In genomic region chr6:87838551-87839197, GRCm38 (mm10) we compare ENCODE assay signal across 8 mouse cellular contexts. TPM values are rescaled to one million over a fixed set of nuclear protein-coding genes. Genes with fewer than 3 reads are reported as not detected.
DNase-seq lines count a peak whose midpoint lies in the region; ATAC-seq lines count a peak whose summit lies in the region.

Gene Isy1, minus strand, starts transcription at chr6:87838798.

- no peaks in the 10 kb centered on the region for H3K9me3 ChIP-seq in heart, embryonic 13.5 days
- H3K9me3 ChIP-seq in liver, embryonic 12.5 days (replicated peaks): no peaks in the 10 kb centered on the region
- no peaks in the 10 kb centered on the region for H3K9me3 ChIP-seq in stomach, embryonic 15.5 days

- H3K4me1 ChIP-seq in brown adipose tissue, adult 24 weeks (ENCODE audit: control insufficient read depth, insufficient read depth, insufficient read length, low read length): no peaks in the 10 kb centered on the region; the same call in 1 of the 2 replicates
- H3K4me1 ChIP-seq in heart, embryonic 13.5 days: peaks cover 18% of the 10 kb centered on the region
- H3K4me1 ChIP-seq in liver, embryonic 12.5 days: peaks cover 36% of the 10 kb centered on the region
- H3K4me1 ChIP-seq in stomach, embryonic 15.5 days: 0 out of 2 replicates have a peak, but pooled peaks cover 6% of the 10 kb centered on the region

- peak; percentile 99 for DNase-seq in CD4-positive, CD25-positive, alpha-beta regulatory T cell, adult 2 months (ENCODE audit: low read depth, low spot score)
- peak; percentile 83 for DNase-seq in fat pad, adult 2 months (ENCODE audit: extremely low read depth, low read depth, low spot score)
- DNase-seq in kidney, postnatal 10 days: peak; percentile 97
- DNase-seq in natural killer cell, adult 2 months (ENCODE audit: low spot score in 2 of 2): peak; percentile 98 to 99

- peak; percentile 84 for ATAC-seq in heart, embryonic 13.5 days (ENCODE audit: extremely low read depth, insufficient number of reproducible peaks, low FRiP score, low TSS enrichment)
- ATAC-seq in liver, embryonic 12.5 days: peak; percentile 95
- ATAC-seq in stomach, embryonic 15.5 days (ENCODE audit: insufficient read depth, low FRiP score, low read depth): peak; percentile 98

- WGBS in heart, embryonic 13.5 days: under 1% methylated on average over 46 of the region's 46 CpGs
- WGBS in liver, embryonic 12.5 days (ENCODE audit: insufficient replicate concordance): under 1% methylated on average over 46 of the region's 46 CpGs
- under 1% methylated on average over 46 of the region's 46 CpGs for WGBS in stomach, embryonic 15.5 days

- H3K9ac ChIP-seq in heart, embryonic 13.5 days: peak within 1 kb of the TSS; percentile 94
- peak within 1 kb of the TSS; percentile 88 for H3K9ac ChIP-seq in liver, embryonic 12.5 days
- peak within 1 kb of the TSS; percentile 63 for H3K9ac ChIP-seq in stomach, embryonic 15.5 days

- H3K27ac ChIP-seq in brown adipose tissue, adult 24 weeks (replicated peaks; ENCODE audit: low read depth, low read length): peak within 1 kb of the TSS; percentile 96
- H3K27ac ChIP-seq in heart, embryonic 13.5 days (replicated peaks): peak within 1 kb of the TSS; percentile 97
- H3K27ac ChIP-seq in liver, embryonic 12.5 days: peak within 1 kb of the TSS; percentile 97
- H3K27ac ChIP-seq in stomach, embryonic 15.5 days: peak within 1 kb of the TSS; percentile 95

- H3K4me2 ChIP-seq in heart, embryonic 13.5 days: peak within 1 kb of the TSS; percentile 87
- peak within 1 kb of the TSS; percentile 81 for H3K4me2 ChIP-seq in liver, embryonic 12.5 days
- peak within 1 kb of the TSS; percentile 74 for H3K4me2 ChIP-seq in stomach, embryonic 15.5 days

- H3K4me3 ChIP-seq in brown adipose tissue, adult 24 weeks (ENCODE audit: insufficient read depth, low read depth, low read length): peak within 1 kb of the TSS; percentile 76
- peak within 1 kb of the TSS; percentile 87 for H3K4me3 ChIP-seq in heart, embryonic 13.5 days
- peak within 1 kb of the TSS; percentile 73 for H3K4me3 ChIP-seq in liver, embryonic 12.5 days
- H3K4me3 ChIP-seq in stomach, embryonic 15.5 days (replicated peaks): peak within 1 kb of the TSS; percentile 65

- H3K36me3 ChIP-seq in heart, embryonic 13.5 days: peaks cover 53% of the 10 kb centered on the region
- peaks cover 59% of the 10 kb centered on the region for H3K36me3 ChIP-seq in liver, embryonic 12.5 days
- H3K36me3 ChIP-seq in stomach, embryonic 15.5 days: peaks cover 20% of the 10 kb centered on the region

- no peaks in the 10 kb centered on the region for H3K27me3 ChIP-seq in heart, embryonic 13.5 days (replicated peaks)
- H3K27me3 ChIP-seq in liver, embryonic 12.5 days (replicated peaks): no peaks in the 10 kb centered on the region
- no peaks in the 10 kb centered on the region for H3K27me3 ChIP-seq in stomach, embryonic 15.5 days (replicated peaks)

RNA-seq across cellular contexts. Expression of gene Isy1, which starts in this region (rescaled TPM):
- polyA plus RNA-seq in brown adipose tissue, adult 24 weeks (2012; ENCODE audit: insufficient read depth, insufficient read length, missing spikeins): 21.0 and 31.7 TPM in 2 replicates
- polyA plus RNA-seq in heart, embryonic 13.5 days (2015; fragmentation: Nextera tagmentation; extraction: Ambion mirVana): 22.1 and 25.4 TPM in 2 replicates
- 59.5 and 62.4 TPM in 2 replicates for polyA plus RNA-seq in liver, embryonic 12.5 days (2016; fragmentation: Nextera tagmentation; extraction: Ambion mirVana)
- polyA plus RNA-seq in stomach, embryonic 15.5 days (2015; fragmentation: Nextera tagmentation; extraction: Ambion mirVana): 39.0 and 53.4 TPM in 2 replicates

Comparison
In these comparisons a context has a peak if more than half of its experiments do, and no peak if none do; other contexts are left out.
1. Peak in every context shown above with its lines: DNase-seq, ATAC-seq, H3K4me3 ChIP-seq and H3K27ac ChIP-seq.